Mouse (Mus musculus): ENCODE measurements around the gene Rcan3.

Rcan3 gene

GRCm38 (mm10) chr4:135433443-135434394, at the start of gene Rcan3:
Rcan3 (minus strand) TSS chr4:135433853.
- peak; percentile 91 for DNase-seq (ENCODE audit: low read depth, low spot score)

- no peak for DNase-seq (ENCODE audit: low read depth, low spot score)
Observed at GRCm38 (mm10) chr4:135480370-135480769, 46.7 kb upstream of the Rcan3 start.

- DNase-seq (ENCODE audit: low read depth, low spot score): no peak
Observed at GRCm38 (mm10) chr4:135477851-135478250, 44.2 kb upstream of the Rcan3 start.

GRCm38 (mm10) chr4:135463406-135463805, 29.8 kb upstream of the Rcan3 start:
- DNase-seq (ENCODE audit: low read depth, low spot score): no peak

- DNase-seq (ENCODE audit: low read depth, low spot score): no peak
Observed at GRCm38 (mm10) chr4:135453572-135453971, 19.9 kb upstream of the Rcan3 start.

GRCm38 (mm10) chr4:135453164-135453563, 19.5 kb upstream of the Rcan3 start:
- DNase-seq (ENCODE audit: low read depth, low spot score): no peak

GRCm38 (mm10) chr4:135451360-135452015, 17.8 kb upstream of the Rcan3 start:
- DNase-seq (ENCODE audit: low read depth, low spot score): no peak

- DNase-seq (ENCODE audit: low read depth, low spot score): no peak
Observed at GRCm38 (mm10) chr4:135442473-135442872, 8.8 kb upstream of the Rcan3 start.

GRCm38 (mm10) chr4:135439904-135440522, 6.4 kb upstream of the Rcan3 start:
- peak; percentile 56 for DNase-seq (ENCODE audit: low read depth, low spot score)

- DNase-seq (ENCODE audit: low read depth, low spot score): peak; percentile 69
Observed at GRCm38 (mm10) chr4:135439188-135439647, 5.6 kb upstream of the Rcan3 start.

GRCm38 (mm10) chr4:135437924-135438323, 4.3 kb upstream of the Rcan3 start:
- no peak for DNase-seq (ENCODE audit: low read depth, low spot score)

- DNase-seq (ENCODE audit: low read depth, low spot score): peak; percentile 46
Observed at GRCm38 (mm10) chr4:135436291-135436690, 2.6 kb upstream of the Rcan3 start.

GRCm38 (mm10) chr4:135434395-135434789, 739 bp upstream of the Rcan3 start:
- no peak for DNase-seq (ENCODE audit: low read depth, low spot score)

- DNase-seq (ENCODE audit: low read depth, low spot score): no peak
Observed at GRCm38 (mm10) chr4:135433086-135433442, 589 bp downstream of the Rcan3 start.

GRCm38 (mm10) chr4:135429990-135430760, 3.5 kb downstream of the Rcan3 start:
- DNase-seq (ENCODE audit: low read depth, low spot score): no peak

GRCm38 (mm10) chr4:135429383-135429782, 4.3 kb downstream of the Rcan3 start:
- no peak for DNase-seq (ENCODE audit: low read depth, low spot score)

- DNase-seq (ENCODE audit: low read depth, low spot score): no peak
Observed at GRCm38 (mm10) chr4:135426587-135426986, 7.1 kb downstream of the Rcan3 start.

- no peak for DNase-seq (ENCODE audit: low read depth, low spot score)
Observed at GRCm38 (mm10) chr4:135425625-135426024, 8.0 kb downstream of the Rcan3 start.

- no peak for DNase-seq (ENCODE audit: low read depth, low spot score)
Observed at GRCm38 (mm10) chr4:135420961-135421360, 12.7 kb downstream of the Rcan3 start.

- no peak for DNase-seq (ENCODE audit: low read depth, low spot score)
Observed at GRCm38 (mm10) chr4:135420416-135420815, 13.2 kb downstream of the Rcan3 start.

- no peak for DNase-seq (ENCODE audit: low read depth, low spot score)
Observed at GRCm38 (mm10) chr4:135419996-135420395, 13.7 kb downstream of the Rcan3 start.

Measured in mesoderm, embryonic 11.5 days (tissue).